Mouse (Mus musculus): ENCODE measurements around the gene Tmem170. TPM values are rescaled to one million over a fixed set of nuclear protein-coding genes. Genes with fewer than 3 reads are reported as not detected.

Tmem170 gene
- polyA plus RNA-seq, 1 experiment from 2014 or later: 24.1 TPM

GRCm38 (mm10) chr8:111818556-111818955, 58.0 kb downstream of the Tmem170 start:
- ATAC-seq: no peak
- WGBS: 96% methylated on average over 3 of the region's 3 CpGs
- Histone ChIP-seq H3K9ac (ENCODE audit: low read depth, low read length) (no peak overlapping the region), H3K9me3 (ENCODE audit: control insufficient read depth) (no peaks in the 10 kb centered on the region), H3K27ac (ENCODE audit: low read depth, low read length) (0 out of 2 replicates have a peak overlapping the region, but pooled peaks have one; percentile 8), H3K27me3 (replicated peaks; ENCODE audit: control insufficient read depth, insufficient read depth, low read length) (no peaks in the 10 kb centered on the region), H3K4me1 (replicated peaks; ENCODE audit: control insufficient read depth, insufficient read depth, low read length) (no peaks in the 10 kb centered on the region), H3K4me2 (replicated peaks; ENCODE audit: low read depth) (no peak overlapping the region), H3K4me3 (ENCODE audit: low read depth, low read length) (no peak overlapping the region), H3K36me3 (ENCODE audit: control insufficient read depth, insufficient read depth) (0 out of 2 replicates have a peak, but pooled peaks cover 4% of the 10 kb centered on the region)
- TF ChIP-seq CTCF (IDR thresholded peaks at IDR 0.05; ENCODE audit: low read depth): no peak

DNA sequence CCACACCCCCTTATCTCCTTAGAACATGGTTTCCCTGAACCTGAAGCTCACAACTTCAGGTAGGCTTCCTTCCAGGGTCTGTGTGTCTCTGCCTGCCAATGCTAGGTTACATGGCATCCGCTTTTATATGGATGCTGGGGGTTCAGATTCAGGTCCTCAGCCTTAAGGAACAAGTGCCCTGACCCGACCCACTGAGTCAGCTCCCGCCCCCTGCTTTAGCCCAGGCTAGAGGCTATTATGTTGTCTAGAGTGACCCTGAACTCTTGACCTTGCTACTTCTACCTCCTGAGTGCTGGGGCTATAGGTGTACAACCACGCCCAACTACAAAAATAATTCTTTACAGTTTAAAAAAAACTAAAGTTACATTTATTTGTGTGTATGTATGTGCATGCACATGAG, 61.5 kb downstream of the Tmem170 start:
- H3K4me1 ChIP-seq (replicated peaks; ENCODE audit: control insufficient read depth, insufficient read depth, low read length): no peaks in the 10 kb centered on the region
- H3K4me2 ChIP-seq (replicated peaks; ENCODE audit: low read depth): no peak overlapping the region
- 85% methylated on average over 4 of the region's 4 CpGs for WGBS
- no peak for ATAC-seq
- no peak overlapping the region for H3K4me3 ChIP-seq (ENCODE audit: low read depth, low read length)
- no peak overlapping the region for H3K9ac ChIP-seq (ENCODE audit: low read depth, low read length)
- H3K27me3 ChIP-seq (replicated peaks; ENCODE audit: control insufficient read depth, insufficient read depth, low read length): no peaks in the 10 kb centered on the region
- 0 out of 2 replicates have a peak, but pooled peaks cover 7% of the 10 kb centered on the region for H3K36me3 ChIP-seq (ENCODE audit: control insufficient read depth, insufficient read depth)
- H3K27ac ChIP-seq (ENCODE audit: low read depth, low read length): no peak overlapping the region
- no peak for TF ChIP-seq CTCF (IDR thresholded peaks at IDR 0.05; ENCODE audit: low read depth)
- H3K9me3 ChIP-seq (ENCODE audit: control insufficient read depth): no peaks in the 10 kb centered on the region

GRCm38 (mm10) chr8:111813818-111814217, 62.7 kb downstream of the Tmem170 start:
- ATAC-seq: no peak
- no peak for TF ChIP-seq CTCF (IDR thresholded peaks at IDR 0.05; ENCODE audit: low read depth)
- Histone ChIP-seq H3K4me2 (replicated peaks; ENCODE audit: low read depth) (no peak overlapping the region), H3K9ac (ENCODE audit: low read depth, low read length) (no peak overlapping the region), H3K4me3 (ENCODE audit: low read depth, low read length) (no peak overlapping the region), H3K4me1 (replicated peaks; ENCODE audit: control insufficient read depth, insufficient read depth, low read length) (no peaks in the 10 kb centered on the region), H3K36me3 (ENCODE audit: control insufficient read depth, insufficient read depth) (0 out of 2 replicates have a peak, but pooled peaks cover 7% of the 10 kb centered on the region), H3K27ac (ENCODE audit: low read depth, low read length) (no peak overlapping the region), H3K9me3 (ENCODE audit: control insufficient read depth) (no peaks in the 10 kb centered on the region), H3K27me3 (replicated peaks; ENCODE audit: control insufficient read depth, insufficient read depth, low read length) (no peaks in the 10 kb centered on the region)
- 96% methylated on average over 9 of the region's 9 CpGs for WGBS

Other genes starting within 250 kb of the Tmem170 start
- gene Ldhd, start 246.4 kb downstream of the Tmem170 start, polyA plus RNA-seq (2015; fragmentation: Nextera tagmentation; extraction: Ambion mirVana): 5.8 and 6.5 TPM in 2 replicates
- gene Zfp1, start 233.3 kb downstream of the Tmem170 start, polyA plus RNA-seq (2015; fragmentation: Nextera tagmentation; extraction: Ambion mirVana): 6.9 and 7.8 TPM in 2 replicates
- gene Ctrb1, start 185.7 kb downstream of the Tmem170 start, polyA plus RNA-seq (2015; fragmentation: Nextera tagmentation; extraction: Ambion mirVana): 75.8 and 118 TPM in 2 replicates
- gene Bcar1, start 132.9 kb downstream of the Tmem170 start, polyA plus RNA-seq (2015; fragmentation: Nextera tagmentation; extraction: Ambion mirVana): 38.8 and 41.1 TPM in 2 replicates
- gene Cfdp1, start 22.5 kb downstream of the Tmem170 start, polyA plus RNA-seq (2015; fragmentation: Nextera tagmentation; extraction: Ambion mirVana): 87.2 and 89.5 TPM in 2 replicates
- gene Chst5, start 33.7 kb upstream of the Tmem170 start, polyA plus RNA-seq (2015; fragmentation: Nextera tagmentation; extraction: Ambion mirVana): 0.44 and 0.54 TPM in 2 replicates
- 1.8 and 2.2 TPM in 2 replicates for gene Tmem231, start 57.1 kb upstream of the Tmem170 start, polyA plus RNA-seq (2015; fragmentation: Nextera tagmentation; extraction: Ambion mirVana)
- 298 and 308 TPM in 2 replicates for gene Gabarapl2, start 64.0 kb upstream of the Tmem170 start, polyA plus RNA-seq (2015; fragmentation: Nextera tagmentation; extraction: Ambion mirVana)
- gene Adat1, start 115.6 kb upstream of the Tmem170 start, polyA plus RNA-seq (2015; fragmentation: Nextera tagmentation; extraction: Ambion mirVana): 1.2 and 1.4 TPM in 2 replicates
- gene Kars, start 134.6 kb upstream of the Tmem170 start, polyA plus RNA-seq (2015; fragmentation: Nextera tagmentation; extraction: Ambion mirVana): 63.7 and 69.2 TPM in 2 replicates
- 10.1 and 11.2 TPM in 2 replicates for gene Terf2ip, start 134.6 kb upstream of the Tmem170 start, polyA plus RNA-seq (2015; fragmentation: Nextera tagmentation; extraction: Ambion mirVana)
- gene Gm6793, start 138.3 kb upstream of the Tmem170 start, polyA plus RNA-seq (2015; fragmentation: Nextera tagmentation; extraction: Ambion mirVana): 0.21 and 0.29 TPM in 2 replicates